Mouse (Mus musculus) limb, embryonic 13.5 days (tissue): ENCODE results near the gene Eps8l1. TPM values are rescaled to one million over a fixed set of nuclear protein-coding genes. Genes with fewer than 3 reads are reported as not detected.
"Not testable (repeated sequence)": the region's sequence is repeated elsewhere in the genome, so short reads cannot be mapped to it uniquely, and the experiment has no call there.

ENCODE experiments used
- ATAC-seq: fragments of 200-750 bp; cut with Nextera tagmentation; 2 replicates; pipeline ENCODE4 v1.8.0; 2017; ENCODE audit warnings: low read depth, moderate number of reproducible peaks, moderate TSS enrichment; ENCODE audit not compliant: low FRiP score
- H3K27ac ChIP-seq: fragments of 300-500 bp; sonication (generic); 2 replicates; pipeline ENCODE4 v1.5.1; 2015; ENCODE audit warnings: inconsistent platforms, mild to moderate bottlenecking, moderate library complexity
- H3K27me3 ChIP-seq: fragments of 300-500 bp; sonication (generic); 2 replicates; pipeline ENCODE4 v1.6.1; 2015; ENCODE audit warnings: mild to moderate bottlenecking, inconsistent platforms
- H3K36me3 ChIP-seq: fragments of 300-500 bp; sonication (generic); 2 replicates; pipeline ENCODE4 v1.6.1; 2015; ENCODE audit warnings: inconsistent platforms, mild to moderate bottlenecking, moderate library complexity
- H3K4me1 ChIP-seq: fragments of 300-500 bp; sonication (generic); 2 replicates; pipeline ENCODE4 v1.6.1; 2015; ENCODE audit warnings: inconsistent platforms
- H3K4me2 ChIP-seq: fragments of 300-500 bp; sonication (generic); replicated peaks from 2 replicates; pipeline ENCODE4 v1.6.1; 2015; ENCODE audit warnings: inconsistent platforms, mild to moderate bottlenecking, moderate library complexity
- H3K4me3 ChIP-seq: fragments of 300-500 bp; sonication (generic); 2 replicates; pipeline ENCODE4 v1.5.1; 2015; ENCODE audit warnings: moderate library complexity, mild to moderate bottlenecking, inconsistent platforms
- H3K9ac ChIP-seq: fragments of 300-500 bp; sonication (generic); 2 replicates; pipeline ENCODE4 v1.6.1; 2015; ENCODE audit warnings: mild to moderate bottlenecking, inconsistent platforms
- H3K9me3 ChIP-seq: fragments of 300-500 bp; sonication (generic); 2 replicates; pipeline ENCODE4 v1.6.1; 2016; ENCODE audit warnings: inconsistent platforms
- WGBS: fragments of 180-500 bp; shearing (Covaris S2); methylation state at CpG from one replicate; pipeline ENCODE4 v1.1.7; 2015; 5-methylcytosine and 5-hydroxymethylcytosine counted together
- polyA plus RNA-seq: library from polyadenylated mRNA; unstranded; fragments of >200 nt; fragmentation: Nextera tagmentation; extraction: Ambion mirVana; gene quantifications from 2 replicates; pipeline ENCODE4 v1.2.1, GENCODE M21; 2015

The Eps8l1 gene
- polyA plus RNA-seq, 1 experiment from 2014 or later, result 6.3 TPM

- peak overlapping the region; percentile 43; the same call in 1 of the 2 replicates for H3K9ac ChIP-seq
- peak overlapping the region; percentile 25 for H3K4me3 ChIP-seq
- H3K36me3 ChIP-seq, result no peaks in the 10 kb centered on the region
- ATAC-seq, result peak; percentile 45; the same call in 1 of the 2 replicates
- WGBS, result 51% methylated on average over 6 of the region's 6 CpGs
- H3K4me2 ChIP-seq, result peak overlapping the region; percentile 31; the same call in 1 of the 2 replicates
- H3K4me1 ChIP-seq, result peaks cover 24% of the 10 kb centered on the region
- peak overlapping the region; percentile 63; the same call in 1 of the 2 replicates for H3K27ac ChIP-seq
- H3K27me3 ChIP-seq, result no peaks in the 10 kb centered on the region
- H3K9me3 ChIP-seq, result no peaks in the 10 kb centered on the region
Measured at GRCm38 (mm10) chr7:4513829-4514712, 53.6 kb downstream of the Eps8l1 start.

- 40% methylated on average over 6 of the region's 6 CpGs for WGBS
- Histone ChIP-seq H3K36me3 (no peaks in the 10 kb centered on the region), H3K27me3 (peaks cover 4% of the 10 kb centered on the region; the same call in 1 of the 2 replicates), H3K4me3 (peak overlapping the region; percentile 25; the same call in 1 of the 2 replicates), H3K4me2 (no peak overlapping the region), H3K9ac (peak overlapping the region; percentile 19; the same call in 1 of the 2 replicates), H3K27ac (no peak overlapping the region; the same call in 1 of the 2 replicates), H3K9me3 (no peaks in the 10 kb centered on the region), H3K4me1 (peaks cover 23% of the 10 kb centered on the region)
- ATAC-seq, result peak; percentile 50
Measured at GRCm38 (mm10) chr7:4515853-4516252, 55.4 kb downstream of the Eps8l1 start.

- WGBS, result 17% methylated on average over 4 of the region's 4 CpGs
- Histone ChIP-seq H3K4me1 (peaks cover 23% of the 10 kb centered on the region), H3K27ac (peak within 1 kb of the TSS; percentile 61; the same call in 1 of the 2 replicates), H3K36me3 (no peaks in the 10 kb centered on the region), H3K4me2 (0 out of 2 replicates have a peak within 1 kb of the TSS, but pooled peaks have one; percentile 3), H3K4me3 (peak within 1 kb of the TSS; percentile 25), H3K27me3 (peaks cover 5% of the 10 kb centered on the region; the same call in 1 of the 2 replicates), H3K9me3 (no peaks in the 10 kb centered on the region; the same call in 1 of the 2 replicates), H3K9ac (peak within 1 kb of the TSS; percentile 19; the same call in 1 of the 2 replicates)
- peak; percentile 45 for ATAC-seq
Measured at GRCm38 (mm10) chr7:4516332-4517050, 56.0 kb downstream of the Eps8l1 start, which contains the start of gene Tnnt1. Gene Tnnt1 (minus strand): TSS chr7:4516382.

- WGBS, result 87% methylated on average over 1 of the region's 1 CpGs
- Histone ChIP-seq H3K4me3 (no peak overlapping the region), H3K4me2 (no peak overlapping the region), H3K27ac (no peak overlapping the region), H3K9ac (no peak overlapping the region), H3K4me1 (peaks cover 23% of the 10 kb centered on the region), H3K36me3 (no peaks in the 10 kb centered on the region), H3K9me3 (no peaks in the 10 kb centered on the region; the same call in 1 of the 2 replicates), H3K27me3 (peaks cover 13% of the 10 kb centered on the region; the same call in 1 of the 2 replicates)
- ATAC-seq, result no peak
Measured at GRCm38 (mm10) chr7:4518487-4518886, 58.0 kb downstream of the Eps8l1 start.

GRCm38 (mm10) chr7:4521231-4522003 is 60.9 kb downstream of the Eps8l1 start:
- ATAC-seq, result no peak
- H3K9ac ChIP-seq, result 0 out of 2 replicates have a peak overlapping the region, but pooled peaks have one; percentile 59
- no peak overlapping the region for H3K27ac ChIP-seq
- H3K4me2 ChIP-seq, result peak overlapping the region; percentile 60
- H3K27me3 ChIP-seq, result peaks cover 13% of the 10 kb centered on the region; the same call in 1 of the 2 replicates
- H3K9me3 ChIP-seq, result no peaks in the 10 kb centered on the region; the same call in 1 of the 2 replicates
- peak overlapping the region; percentile 28 for H3K4me3 ChIP-seq
- WGBS, result 35% methylated on average over 31 of the region's 32 CpGs
- H3K36me3 ChIP-seq, result no peaks in the 10 kb centered on the region
- peaks cover 9% of the 10 kb centered on the region for H3K4me1 ChIP-seq

GRCm38 (mm10) chr7:4522292-4522691 is 61.8 kb downstream of the Eps8l1 start:
- H3K4me3 ChIP-seq, result no peak overlapping the region
- H3K9ac ChIP-seq, result no peak overlapping the region
- no peak overlapping the region for H3K27ac ChIP-seq
- H3K36me3 ChIP-seq, result no peaks in the 10 kb centered on the region
- peaks cover 18% of the 10 kb centered on the region for H3K4me1 ChIP-seq
- WGBS, result 86% methylated on average over 6 of the region's 6 CpGs
- H3K27me3 ChIP-seq, result peaks cover 13% of the 10 kb centered on the region; the same call in 1 of the 2 replicates
- no peak for ATAC-seq
- H3K9me3 ChIP-seq, result no peaks in the 10 kb centered on the region; the same call in 1 of the 2 replicates
- H3K4me2 ChIP-seq, result no peak overlapping the region

- H3K4me1 ChIP-seq, result peaks cover 24% of the 10 kb centered on the region
- no peaks in the 10 kb centered on the region; the same call in 1 of the 2 replicates for H3K9me3 ChIP-seq
- H3K36me3 ChIP-seq, result no peaks in the 10 kb centered on the region
- WGBS, result 89% methylated on average over 33 of the region's 33 CpGs
- H3K9ac ChIP-seq, result 0 out of 2 replicates have a peak overlapping the region, but pooled peaks have one; percentile 13
- no peak overlapping the region for H3K27ac ChIP-seq
- H3K4me3 ChIP-seq, result no peak overlapping the region
- H3K4me2 ChIP-seq, result no peak overlapping the region
- ATAC-seq, result no peak
- H3K27me3 ChIP-seq, result peaks cover 13% of the 10 kb centered on the region; the same call in 1 of the 2 replicates
Measured at GRCm38 (mm10) chr7:4523205-4524130, 63.0 kb downstream of the Eps8l1 start.

- ATAC-seq, result not testable (repeated sequence)
Measured at GRCm38 (mm10) chr7:4524212-4524922, 63.9 kb downstream of the Eps8l1 start, which contains the start of gene Tnni3. Gene Tnni3 (minus strand): TSS chr7:4524229.

GRCm38 (mm10) chr7:4526341-4527301 is 66.1 kb downstream of the Eps8l1 start:
- Histone ChIP-seq H3K9ac (peak overlapping the region; percentile 60), H3K27me3 (peaks cover 7% of the 10 kb centered on the region; the same call in 1 of the 2 replicates), H3K4me1 (peaks cover 20% of the 10 kb centered on the region), H3K4me2 (peak overlapping the region; percentile 63), H3K36me3 (no peaks in the 10 kb centered on the region), H3K9me3 (no peaks in the 10 kb centered on the region), H3K4me3 (peak overlapping the region; percentile 38), H3K27ac (peak overlapping the region; percentile 56; the same call in 1 of the 2 replicates)
- ATAC-seq, result peak; percentile 94
- WGBS, result 22% methylated on average over 40 of the region's 40 CpGs

More at GRCm38 (mm10) chr7:4524212-4524922, 63.9 kb downstream of the Eps8l1 start, which contains the start of gene Tnni3:
- H3K27me3 ChIP-seq, result peaks cover 13% of the 10 kb centered on the region; the same call in 1 of the 2 replicates
- 72% methylated on average over 15 of the region's 15 CpGs for WGBS
- not testable (repeated sequence) for H3K27ac ChIP-seq, H3K4me2 ChIP-seq, H3K9me3 ChIP-seq, H3K36me3 ChIP-seq, H3K4me3 ChIP-seq
- 0 out of 2 replicates have a peak within 1 kb of the TSS, but pooled peaks have one; percentile 13 for H3K9ac ChIP-seq
- peaks cover 24% of the 10 kb centered on the region for H3K4me1 ChIP-seq
